Mouse (Mus musculus): ENCODE results near the gene Axin1. TPM values are rescaled to one million over a fixed set of nuclear protein-coding genes. Genes with fewer than 3 reads are reported as not detected.

Axin1 gene
- polyA plus RNA-seq, 1 experiment from 2014 or later: 27.7 TPM

GRCm38 (mm10) chr17:26202737-26203136 is 64.2 kb downstream of the Axin1 start, which contains the start of gene Rgs11:
Gene Rgs11, plus strand, starts transcription at chr17:26202951.
- H3K4me2 ChIP-seq: peak within 1 kb of the TSS; percentile 96
- 2% methylated on average over 21 of the region's 22 CpGs for WGBS
- ATAC-seq (ENCODE audit: insufficient read depth) (no peak), DNase-seq (no peak)
- no peaks in the 10 kb centered on the region; the same call in 1 of the 2 replicates for H3K4me1 ChIP-seq (ENCODE audit: insufficient read depth)
- H3K36me3 ChIP-seq (ENCODE audit: insufficient read depth): peaks cover 6% of the 10 kb centered on the region
- peaks cover 52% of the 10 kb centered on the region for H3K27me3 ChIP-seq (ENCODE audit: insufficient read depth, low read length)
- H3K9me3 ChIP-seq (ENCODE audit: low read depth, low read length): no peaks in the 10 kb centered on the region
- TF ChIP-seq CTCF (IDR thresholded peaks at IDR 0.05; ENCODE audit: low read depth): no peak
- H3K27ac ChIP-seq (ENCODE audit: low read depth): no peak within 1 kb of the TSS
- H3K9ac ChIP-seq: peak within 1 kb of the TSS; percentile 28; the same call in 1 of the 2 replicates
- H3K4me3 ChIP-seq (ENCODE audit: low read depth, low read length): peak within 1 kb of the TSS; percentile 46

GRCm38 (mm10) chr17:26203321-26203811 is 64.9 kb downstream of the Axin1 start:
- H3K9ac ChIP-seq: peak overlapping the region; percentile 28; the same call in 1 of the 2 replicates
- peak; percentile 35 for DNase-seq
- H3K27ac ChIP-seq (ENCODE audit: low read depth): no peak overlapping the region
- under 1% methylated on average over 30 of the region's 30 CpGs for WGBS
- H3K9me3 ChIP-seq (ENCODE audit: low read depth, low read length): no peaks in the 10 kb centered on the region
- peak overlapping the region; percentile 89 for H3K4me2 ChIP-seq
- TF ChIP-seq CTCF (IDR thresholded peaks at IDR 0.05; ENCODE audit: low read depth): no peak
- peaks cover 52% of the 10 kb centered on the region for H3K27me3 ChIP-seq (ENCODE audit: insufficient read depth, low read length)
- no peaks in the 10 kb centered on the region; the same call in 1 of the 2 replicates for H3K4me1 ChIP-seq (ENCODE audit: insufficient read depth)
- H3K36me3 ChIP-seq (ENCODE audit: insufficient read depth): no peaks in the 10 kb centered on the region; the same call in 1 of the 2 replicates
- ATAC-seq (ENCODE audit: insufficient read depth): peak; percentile 12; the same call in 1 of the 2 replicates
- peak overlapping the region; percentile 46 for H3K4me3 ChIP-seq (ENCODE audit: low read depth, low read length)

- Histone ChIP-seq H3K27me3 (ENCODE audit: insufficient read depth, low read length) (peaks cover 49% of the 10 kb centered on the region), H3K4me2 (no peak overlapping the region), H3K27ac (ENCODE audit: low read depth) (no peak overlapping the region), H3K4me3 (ENCODE audit: low read depth, low read length) (no peak overlapping the region), H3K4me1 (ENCODE audit: insufficient read depth) (no peaks in the 10 kb centered on the region; the same call in 1 of the 2 replicates), H3K9me3 (ENCODE audit: low read depth, low read length) (no peaks in the 10 kb centered on the region), H3K9ac (no peak overlapping the region), H3K36me3 (ENCODE audit: insufficient read depth) (no peaks in the 10 kb centered on the region)
- WGBS: 29% methylated on average over 11 of the region's 11 CpGs
- DNase-seq (no peak), ATAC-seq (ENCODE audit: insufficient read depth) (no peak)
- no peak for TF ChIP-seq CTCF (IDR thresholded peaks at IDR 0.05; ENCODE audit: low read depth)
Observed at GRCm38 (mm10) chr17:26204766-26205165, 66.3 kb downstream of the Axin1 start.

- ATAC-seq (ENCODE audit: insufficient read depth) (no peak), DNase-seq (no peak)
- 48% methylated on average over 1 of the region's 1 CpGs for WGBS
- Histone ChIP-seq H3K36me3 (ENCODE audit: insufficient read depth) (no peaks in the 10 kb centered on the region), H3K9ac (no peak overlapping the region), H3K27ac (ENCODE audit: low read depth) (no peak overlapping the region), H3K4me1 (ENCODE audit: insufficient read depth) (no peaks in the 10 kb centered on the region; the same call in 1 of the 2 replicates), H3K27me3 (ENCODE audit: insufficient read depth, low read length) (peaks cover 36% of the 10 kb centered on the region), H3K4me2 (no peak overlapping the region), H3K9me3 (ENCODE audit: low read depth, low read length) (no peaks in the 10 kb centered on the region), H3K4me3 (ENCODE audit: low read depth, low read length) (no peak overlapping the region)
- no peak for TF ChIP-seq CTCF (IDR thresholded peaks at IDR 0.05; ENCODE audit: low read depth)
Observed at GRCm38 (mm10) chr17:26206392-26206791, 67.9 kb downstream of the Axin1 start.

- no peak for ATAC-seq (ENCODE audit: insufficient read depth)
- no peak for TF ChIP-seq CTCF (IDR thresholded peaks at IDR 0.05; ENCODE audit: low read depth)
- H3K27ac ChIP-seq (ENCODE audit: low read depth): no peak within 1 kb of the TSS
- no peak within 1 kb of the TSS for H3K4me2 ChIP-seq
- no peaks in the 10 kb centered on the region for H3K9me3 ChIP-seq (ENCODE audit: low read depth, low read length)
- H3K4me3 ChIP-seq (ENCODE audit: low read depth, low read length): no peak within 1 kb of the TSS
- H3K36me3 ChIP-seq (ENCODE audit: insufficient read depth): no peaks in the 10 kb centered on the region
- no peaks in the 10 kb centered on the region for H3K4me1 ChIP-seq (ENCODE audit: insufficient read depth)
- H3K27me3 ChIP-seq (ENCODE audit: insufficient read depth, low read length): peaks cover 23% of the 10 kb centered on the region
- no peak within 1 kb of the TSS for H3K9ac ChIP-seq
- WGBS: 85% methylated on average over 12 of the region's 12 CpGs
- no peak for DNase-seq
Observed at GRCm38 (mm10) chr17:26207686-26208085, 69.2 kb downstream of the Axin1 start, which contains the start of gene Arhgdig. Gene Arhgdig, minus strand, starts transcription at chr17:26207786.

- Histone ChIP-seq H3K9me3 (ENCODE audit: low read depth, low read length) (no peaks in the 10 kb centered on the region), H3K4me2 (no peak overlapping the region), H3K27me3 (ENCODE audit: insufficient read depth, low read length) (no peaks in the 10 kb centered on the region), H3K36me3 (ENCODE audit: insufficient read depth) (no peaks in the 10 kb centered on the region), H3K9ac (no peak overlapping the region), H3K4me1 (ENCODE audit: insufficient read depth) (no peaks in the 10 kb centered on the region), H3K4me3 (ENCODE audit: low read depth, low read length) (no peak overlapping the region), H3K27ac (ENCODE audit: low read depth) (no peak overlapping the region)
- DNase-seq (no peak), ATAC-seq (ENCODE audit: insufficient read depth) (no peak; the same call in 1 of the 2 replicates)
- TF ChIP-seq CTCF (IDR thresholded peaks at IDR 0.05; ENCODE audit: low read depth): no peak
- 80% methylated on average over 7 of the region's 7 CpGs for WGBS
Observed at GRCm38 (mm10) chr17:26212241-26212640, 73.8 kb downstream of the Axin1 start.

GRCm38 (mm10) chr17:26212681-26213080 is 74.2 kb downstream of the Axin1 start:
- no peaks in the 10 kb centered on the region for H3K36me3 ChIP-seq (ENCODE audit: insufficient read depth)
- DNase-seq: no peak
- no peak overlapping the region for H3K9ac ChIP-seq
- no peak overlapping the region for H3K4me3 ChIP-seq (ENCODE audit: low read depth, low read length)
- WGBS: 80% methylated on average over 11 of the region's 11 CpGs
- no peak for TF ChIP-seq CTCF (IDR thresholded peaks at IDR 0.05; ENCODE audit: low read depth)
- ATAC-seq (ENCODE audit: insufficient read depth): no peak
- no peaks in the 10 kb centered on the region for H3K4me1 ChIP-seq (ENCODE audit: insufficient read depth)
- H3K27me3 ChIP-seq (ENCODE audit: insufficient read depth, low read length): no peaks in the 10 kb centered on the region
- H3K9me3 ChIP-seq (ENCODE audit: low read depth, low read length): no peaks in the 10 kb centered on the region
- no peak overlapping the region for H3K27ac ChIP-seq (ENCODE audit: low read depth)
- no peak overlapping the region for H3K4me2 ChIP-seq

Data from lung, embryonic 14.5 days (tissue).